Mouse (Mus musculus) midbrain, embryonic 16.5 days (tissue): Measurements from ENCODE around the gene Pcp4l1. TPM values are rescaled to one million over a fixed set of nuclear protein-coding genes. Genes with fewer than 3 reads are reported as not detected.
"Not testable (repeated sequence)": the region's sequence is repeated elsewhere in the genome, so short reads cannot be mapped to it uniquely, and the experiment has no call there.

Experiments
- ATAC-seq: fragments of 200-750 bp; cut with Nextera tagmentation; 2 replicates; pipeline ENCODE4 v1.8.0; 2017; ENCODE audit warnings: moderate TSS enrichment
- H3K27ac ChIP-seq: fragments of 300-500 bp; sonication (generic); 2 replicates; pipeline ENCODE4 v1.5.1; 2014; ENCODE audit warnings: mild to moderate bottlenecking, low read length, mixed read lengths
- H3K27me3 ChIP-seq: fragments of 300-500 bp; sonication (generic); 2 replicates; pipeline ENCODE4 v1.6.1; 2014; ENCODE audit warnings: low read depth, low read length, mixed read lengths; ENCODE audit not compliant: control insufficient read depth, insufficient read depth
- H3K36me3 ChIP-seq: fragments of 300-500 bp; sonication (generic); 2 replicates; pipeline ENCODE4 v1.6.1; 2014; ENCODE audit warnings: mild to moderate bottlenecking, low read length, moderate library complexity, mixed read lengths; ENCODE audit not compliant: control insufficient read depth, insufficient read depth
- H3K4me1 ChIP-seq: fragments of 300-500 bp; sonication (generic); 2 replicates; pipeline ENCODE4 v1.6.1; 2014; ENCODE audit warnings: mild to moderate bottlenecking, low read length, mixed read lengths; ENCODE audit not compliant: control insufficient read depth, insufficient read depth
- H3K4me2 ChIP-seq: fragments of 300-500 bp; sonication (generic); 2 replicates; pipeline ENCODE4 v1.6.1; 2014; ENCODE audit warnings: mild to moderate bottlenecking, low read length, mixed read lengths
- H3K4me3 ChIP-seq: fragments of 300-500 bp; sonication (generic); 2 replicates; pipeline ENCODE4 v1.5.1; 2014; ENCODE audit warnings: low read depth, mild to moderate bottlenecking, low read length, moderate library complexity, mixed read lengths
- H3K9ac ChIP-seq: fragments of 300-500 bp; sonication (generic); 2 replicates; pipeline ENCODE4 v1.6.1; 2014; ENCODE audit warnings: low read depth, low read length, mixed read lengths
- H3K9me3 ChIP-seq: fragments of 300-500 bp; sonication (generic); replicated peaks from 2 replicates; pipeline ENCODE4 v1.6.1; 2014; ENCODE audit warnings: mild to moderate bottlenecking, low read length, mixed read lengths; ENCODE audit not compliant: control insufficient read depth, poor library complexity, severe bottlenecking
- WGBS: fragments of 180-500 bp; shearing (Covaris S2); extraction: QIAGEN DNeasy Blood & Tissue Kit; methylation state at CpG from one replicate; pipeline ENCODE4 v1.1.7; 2014; 5-methylcytosine and 5-hydroxymethylcytosine counted together
- polyA plus RNA-seq: library from polyadenylated mRNA; unstranded; fragments of >200 nt; fragmentation: Nextera tagmentation; extraction: Ambion mirVana; gene quantifications from 2 replicates; pipeline ENCODE4 v1.2.1, GENCODE M21; 2015

Gene Pcp4l1
- polyA plus RNA-seq, 1 experiment from 2014 or later = 20.7 TPM

DNA sequence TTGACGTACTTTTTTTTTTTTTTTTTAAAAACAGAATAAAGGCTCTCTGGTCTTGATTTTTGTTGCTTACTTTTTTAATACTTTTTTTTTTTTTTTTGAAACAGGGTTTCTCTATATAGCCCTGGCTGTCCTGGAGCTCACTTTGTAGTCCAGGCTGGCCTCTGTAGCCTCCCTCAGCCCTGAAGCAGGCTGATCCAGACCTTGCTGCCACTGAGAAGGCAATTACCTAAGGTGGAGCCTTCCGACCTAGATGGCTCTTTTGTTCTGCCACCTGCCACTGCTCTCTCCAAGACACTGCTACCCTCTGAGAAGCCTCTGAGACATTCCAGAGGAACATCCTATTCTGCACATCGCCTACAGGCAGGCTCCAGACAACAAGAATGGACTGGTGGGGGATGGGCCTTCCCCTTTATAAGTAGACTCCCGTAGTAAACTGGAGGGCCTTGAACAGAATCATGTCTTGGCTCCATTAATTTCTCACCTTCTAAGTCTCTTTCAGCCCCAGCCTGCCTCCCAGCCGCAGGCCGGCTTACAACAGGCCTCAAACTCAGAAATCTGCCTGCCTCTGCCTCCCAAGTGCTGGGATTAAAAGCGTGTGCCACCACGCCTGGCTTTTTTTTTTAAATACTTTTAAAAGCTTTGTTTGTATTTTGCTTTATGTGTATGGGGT lies 58.4 kb downstream of the Pcp4l1 start:
- H3K4me2 ChIP-seq, H3K9ac ChIP-seq, H3K27ac ChIP-seq, H3K27me3 ChIP-seq, H3K4me3 ChIP-seq, H3K9me3 ChIP-seq, H3K4me1 ChIP-seq, ATAC-seq: not testable (repeated sequence)
- peaks cover 25% of the 10 kb centered on the region for H3K36me3 ChIP-seq
- 91% methylated on average over 8 of the region's 8 CpGs for WGBS

GRCm38 (mm10) chr1:171135600-171135999 lies 60.5 kb downstream of the Pcp4l1 start:
- Histone ChIP-seq H3K4me1 (no peaks in the 10 kb centered on the region), H3K27me3 (no peaks in the 10 kb centered on the region), H3K27ac (no peak overlapping the region), H3K9ac (no peak overlapping the region), H3K4me3 (no peak overlapping the region), H3K9me3 (no peaks in the 10 kb centered on the region), H3K36me3 (peaks cover 22% of the 10 kb centered on the region), H3K4me2 (no peak overlapping the region)
- no peak for ATAC-seq
- WGBS = 94% methylated on average over 2 of the region's 2 CpGs

GRCm38 (mm10) chr1:171130971-171131370 lies 65.1 kb downstream of the Pcp4l1 start:
- H3K36me3 ChIP-seq = peaks cover 18% of the 10 kb centered on the region
- WGBS = 93% methylated on average over 1 of the region's 1 CpGs
- no peak overlapping the region for H3K9ac ChIP-seq
- ATAC-seq = no peak
- H3K9me3 ChIP-seq = no peaks in the 10 kb centered on the region
- H3K27ac ChIP-seq = no peak overlapping the region
- H3K4me3 ChIP-seq = no peak overlapping the region
- no peaks in the 10 kb centered on the region for H3K27me3 ChIP-seq
- H3K4me2 ChIP-seq = no peak overlapping the region
- H3K4me1 ChIP-seq = no peaks in the 10 kb centered on the region

DNA sequence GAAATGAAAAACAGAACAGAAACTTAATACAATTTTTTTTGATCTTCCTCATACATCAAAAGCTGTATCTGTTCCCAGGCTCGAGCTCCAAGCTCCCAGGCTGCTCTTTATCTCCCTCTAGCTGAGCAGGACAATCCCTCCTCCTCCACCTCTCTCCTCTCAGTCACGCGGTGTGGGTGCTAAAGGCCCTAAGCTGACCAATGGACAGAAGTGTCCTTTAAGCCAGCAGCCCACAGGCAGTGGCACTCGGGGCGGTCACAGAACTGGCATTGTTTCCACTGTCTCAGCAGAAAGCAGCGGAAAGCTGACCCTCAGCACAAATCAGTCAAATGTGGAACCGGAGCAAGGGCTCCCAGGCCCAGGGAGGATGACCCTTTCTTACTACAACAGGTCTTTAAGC lies 66.8 kb downstream of the Pcp4l1 start:
- Histone ChIP-seq H3K4me3 (no peak overlapping the region), H3K4me1 (no peaks in the 10 kb centered on the region), H3K9me3 (no peaks in the 10 kb centered on the region), H3K36me3 (peaks cover 13% of the 10 kb centered on the region), H3K27ac (no peak overlapping the region), H3K4me2 (no peak overlapping the region), H3K27me3 (no peaks in the 10 kb centered on the region), H3K9ac (no peak overlapping the region)
- 61% methylated on average over 7 of the region's 7 CpGs for WGBS
- ATAC-seq = no peak

DNA sequence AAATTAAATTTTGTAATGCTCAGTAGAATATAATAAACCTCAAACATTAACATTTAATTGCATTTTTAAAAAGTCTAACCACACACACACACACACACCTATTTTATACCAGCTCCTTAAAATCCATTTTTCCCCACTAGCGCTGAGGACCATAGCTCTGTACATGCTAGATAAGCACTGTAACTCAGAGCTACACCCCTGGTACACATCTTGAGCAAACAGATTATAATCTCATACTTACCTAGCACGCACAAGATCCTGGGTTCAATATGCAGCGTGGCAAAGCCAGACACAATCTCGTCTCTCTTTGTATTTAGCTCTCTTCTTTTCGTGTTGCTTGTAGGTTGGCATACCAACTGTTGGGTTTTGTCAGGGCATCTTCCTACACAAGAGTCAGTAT lies 71.7 kb downstream of the Pcp4l1 start:
- ATAC-seq = no peak
- no peaks in the 10 kb centered on the region for H3K9me3 ChIP-seq
- no peak overlapping the region for H3K4me2 ChIP-seq
- H3K36me3 ChIP-seq = peaks cover 6% of the 10 kb centered on the region
- H3K27ac ChIP-seq = no peak overlapping the region
- H3K4me1 ChIP-seq = no peaks in the 10 kb centered on the region
- H3K4me3 ChIP-seq = no peak overlapping the region
- H3K9ac ChIP-seq = no peak overlapping the region
- H3K27me3 ChIP-seq = no peaks in the 10 kb centered on the region
- 89% methylated on average over 5 of the region's 5 CpGs for WGBS

Other genes with a start within 250 kb of the Pcp4l1 start
- gene Fcgr2b, start 219.7 kb downstream of the Pcp4l1 start, polyA plus RNA-seq = 1.1 and 1.7 TPM in 2 replicates
- 0.14 and 0.16 TPM in 2 replicates for gene Fcgr4, start 177.3 kb downstream of the Pcp4l1 start, polyA plus RNA-seq
- gene Fcgr3, start 131.3 kb downstream of the Pcp4l1 start, polyA plus RNA-seq = 6.8 and 9.0 TPM in 2 replicates
- 7.8 and 9.2 TPM in 2 replicates for gene Cfap126, start 82.3 kb downstream of the Pcp4l1 start, polyA plus RNA-seq
- gene Sdhc, start 45.7 kb downstream of the Pcp4l1 start, polyA plus RNA-seq = 284 and 311 TPM in 2 replicates
- 0.20 and 0.63 TPM in 2 replicates for gene Mpz, start 45.6 kb downstream of the Pcp4l1 start, polyA plus RNA-seq
- 0.38 and 0.47 TPM in 2 replicates for gene Nr1i3, start 17.7 kb upstream of the Pcp4l1 start, polyA plus RNA-seq
- gene Tomm40l, start 26.2 kb upstream of the Pcp4l1 start, polyA plus RNA-seq = 46.8 and 58.3 TPM in 2 replicates
- gene Apoa2, start 28.8 kb upstream of the Pcp4l1 start, polyA plus RNA-seq = 2.1 and 3.1 TPM in 2 replicates
- gene Fcer1g, start 38.1 kb upstream of the Pcp4l1 start, polyA plus RNA-seq = 15.9 and 19.3 TPM in 2 replicates
- gene Adamts4, start 54.2 kb upstream of the Pcp4l1 start, polyA plus RNA-seq = 8.7 and 9.1 TPM in 2 replicates
- gene Ndufs2, start 55.1 kb upstream of the Pcp4l1 start, polyA plus RNA-seq = 218 and 225 TPM in 2 replicates
- gene B4galt3, start 74.1 kb upstream of the Pcp4l1 start, polyA plus RNA-seq = 113 and 115 TPM in 2 replicates
- gene Ppox, start 84.9 kb upstream of the Pcp4l1 start, polyA plus RNA-seq = 44.4 and 49.5 TPM in 2 replicates
- gene Usp21, start 91.7 kb upstream of the Pcp4l1 start, polyA plus RNA-seq = 105 and 112 TPM in 2 replicates
- gene Ufc1, start 98.8 kb upstream of the Pcp4l1 start, polyA plus RNA-seq = 105 and 116 TPM in 2 replicates
- gene Dedd, start 132.9 kb upstream of the Pcp4l1 start, polyA plus RNA-seq = 53.6 and 55.2 TPM in 2 replicates
- gene Nit1, start 149.4 kb upstream of the Pcp4l1 start, polyA plus RNA-seq = 53.8 and 56.9 TPM in 2 replicates
- gene Pfdn2, start 149.4 kb upstream of the Pcp4l1 start, polyA plus RNA-seq = 146 and 166 TPM in 2 replicates
- 4.3 and 4.6 TPM in 2 replicates for gene Klhdc9, start 164.5 kb upstream of the Pcp4l1 start, polyA plus RNA-seq
- 3.6 and 3.9 TPM in 2 replicates for gene Nectin4, start 173.8 kb upstream of the Pcp4l1 start, polyA plus RNA-seq
- gene Arhgap30, start 192.7 kb upstream of the Pcp4l1 start, polyA plus RNA-seq = 0.45 and 0.59 TPM in 2 replicates
- gene Usf1, start 215.0 kb upstream of the Pcp4l1 start, polyA plus RNA-seq = 197 and 201 TPM in 2 replicates
- 6.2 and 7.6 TPM in 2 replicates for gene Tstd1, start 222.6 kb upstream of the Pcp4l1 start, polyA plus RNA-seq
- 10.4 and 10.5 TPM in 2 replicates for gene F11r, start 241.3 kb upstream of the Pcp4l1 start, polyA plus RNA-seq